Comparison of ENCODE assay signal across 8 mouse cellular contexts in genomic region chr5:120588569-120589094, GRCm38 (mm10). TPM values are rescaled to one million over a fixed set of nuclear protein-coding genes. Genes with fewer than 3 reads are reported as not detected.
DNase-seq lines count a peak whose midpoint lies in the region; ATAC-seq and TF ChIP-seq lines count a peak whose summit lies in the region.

TSS of gene Tpcn1 (minus strand) at chr5:120588673.
TSS of gene Iqcd (plus strand) at chr5:120589016.

- 1% methylated on average over 35 of the region's 35 CpGs for WGBS in cerebellum, adult 2 months
- under 1% methylated on average over 35 of the region's 35 CpGs for WGBS in hindbrain, embryonic 10.5 days
- WGBS in lung, postnatal 0 days = 0% methylated on average over 33 of the region's 35 CpGs

- peak within 1 kb of the TSS; percentile 97 for H3K4me2 ChIP-seq in lung, postnatal 0 days (replicated peaks; ENCODE audit: low read depth, low read length)

- TF ChIP-seq RAD21 in MEL (IDR thresholded peaks at IDR 0.05; ENCODE audit: low read depth, low read length) = no peak

- peak within 1 kb of the TSS; percentile 52 for H3K27ac ChIP-seq in MEL (ENCODE audit: control insufficient read depth, low read depth, low read length)
- H3K27ac ChIP-seq in cerebellum, adult 2 months (ENCODE audit: insufficient read depth, low read length) = peak within 1 kb of the TSS; percentile 79
- peak within 1 kb of the TSS; percentile 91 for H3K27ac ChIP-seq in hindbrain, embryonic 10.5 days
- peak within 1 kb of the TSS; percentile 77 for H3K27ac ChIP-seq in lung, postnatal 0 days (ENCODE audit: low read length)

- H3K4me1 ChIP-seq in MEL (ENCODE audit: control insufficient read depth in 1 of 2, insufficient read depth in 2 of 2, low read length in 2 of 2) = peaks cover 6 to 23% of the 10 kb centered on the region in 2 experiments
- H3K4me1 ChIP-seq in cerebellum, adult 2 months (ENCODE audit: control insufficient read depth, insufficient read depth, low read length) = peaks cover 12% of the 10 kb centered on the region; the same call in 1 of the 2 replicates
- H3K4me1 ChIP-seq in hindbrain, embryonic 10.5 days (replicated peaks) = peaks cover 42% of the 10 kb centered on the region
- peaks cover 11% of the 10 kb centered on the region; the same call in 1 of the 2 replicates for H3K4me1 ChIP-seq in lung, postnatal 0 days (ENCODE audit: insufficient read depth, low read depth, low read length)

- no peak for TF ChIP-seq EP300 in MEL (IDR thresholded peaks at IDR 0.05; ENCODE audit: low read depth in 1 of 2, low read length in 2 of 2)
- no peak for TF ChIP-seq EP300 in lung, postnatal 0 days (IDR thresholded peaks at IDR 0.05)

- no peaks in the 10 kb centered on the region for H3K27me3 ChIP-seq in MEL (ENCODE audit: control insufficient read depth in 1 of 2, insufficient read depth in 2 of 2, low read length in 2 of 2)
- no peaks in the 10 kb centered on the region for H3K27me3 ChIP-seq in cerebellum, adult 2 months (ENCODE audit: control insufficient read depth, insufficient read depth, low read length)
- H3K27me3 ChIP-seq in hindbrain, embryonic 10.5 days (ENCODE audit: insufficient read depth, poor library complexity, severe bottlenecking) = no peaks in the 10 kb centered on the region; the same call in 1 of the 2 replicates
- no peaks in the 10 kb centered on the region for H3K27me3 ChIP-seq in lung, postnatal 0 days (replicated peaks; ENCODE audit: insufficient read depth, low read length)

- TF ChIP-seq CTCF in MEL (IDR thresholded peaks at IDR 0.05 in 2 of 3, conservative IDR thresholded peaks at IDR 0.05 in 1 of 3; ENCODE audit: control insufficient read depth in 1 of 3, insufficient read depth in 1 of 3, low read depth in 2 of 3, low read length in 3 of 3, poor library complexity in 1 of 3, severe bottlenecking in 1 of 3) = no peak
- no peak for TF ChIP-seq CTCF in cerebellum, adult 2 months (IDR thresholded peaks at IDR 0.05; ENCODE audit: borderline replicate concordance, insufficient read depth, low read depth, low read length)
- peak; percentile 53 for TF ChIP-seq CTCF in lung, postnatal 0 days (IDR thresholded peaks at IDR 0.05)

- no peaks in the 10 kb centered on the region for H3K9me3 ChIP-seq in MEL (replicated peaks; ENCODE audit: insufficient read depth, low read length)
- H3K9me3 ChIP-seq in hindbrain, embryonic 10.5 days = no peaks in the 10 kb centered on the region
- H3K9me3 ChIP-seq in lung, postnatal 0 days (ENCODE audit: low read length) = no peaks in the 10 kb centered on the region

- peak; percentile 84 to 96; a peak in 3 of 4 replicates for TF ChIP-seq POLR2A in MEL (IDR thresholded peaks at IDR 0.05; ENCODE audit: control insufficient read depth in 1 of 2, insufficient read depth in 1 of 2, low read depth in 1 of 2, low read length in 2 of 2, poor library complexity in 1 of 2)
- peak; percentile 91; the same call in 1 of the 2 replicates for TF ChIP-seq POLR2A in cerebellum, adult 2 months (IDR thresholded peaks at IDR 0.05; ENCODE audit: borderline replicate concordance, insufficient read depth, low read length)

- H3K9ac ChIP-seq in MEL (ENCODE audit: control insufficient read depth, low read depth, low read length, poor library complexity, severe bottlenecking) = peak within 1 kb of the TSS; percentile 69
- H3K9ac ChIP-seq in lung, postnatal 0 days (replicated peaks; ENCODE audit: low read depth) = peak within 1 kb of the TSS; percentile 54

- peak; percentile 98 for DNase-seq in MEL (ENCODE audit: low read depth, low spot score)
- DNase-seq in cerebellum, adult 2 months = peak; percentile 99
- peak; percentile 100 for DNase-seq in forelimb bud, embryonic 11.5 days (ENCODE audit: low read depth, low spot score)
- DNase-seq in hindbrain, embryonic 10.5 days (ENCODE audit: low spot score) = peak; percentile 99
- DNase-seq in layer of hippocampus, adult 9-11 months = peak; percentile 100
- peak; percentile 100 for DNase-seq in lung, postnatal 0 days (ENCODE audit: low spot score)
- peak; percentile 98 for DNase-seq in ovary, postnatal 14 days (ENCODE audit: low spot score)
- peak; percentile 100 for DNase-seq in thymus, postnatal 14 days

- H3K4me3 ChIP-seq in MEL (ENCODE audit: control insufficient read depth in 1 of 2, insufficient read depth in 1 of 2, low read depth in 2 of 2, low read length in 2 of 2) = peak within 1 kb of the TSS; percentile 58 to 94
- peak within 1 kb of the TSS; percentile 95 for H3K4me3 ChIP-seq in cerebellum, adult 2 months (replicated peaks; ENCODE audit: insufficient read depth, low read depth, low read length)
- peak within 1 kb of the TSS; percentile 75 for H3K4me3 ChIP-seq in hindbrain, embryonic 10.5 days
- H3K4me3 ChIP-seq in lung, postnatal 0 days (ENCODE audit: low read depth, low read length) = peak within 1 kb of the TSS; percentile 69

- ATAC-seq in lung, postnatal 0 days = peak; percentile 97

- H3K79me2 ChIP-seq in MEL (ENCODE audit: control insufficient read depth, insufficient read depth, low read length, poor library complexity) = peaks cover 5% of the 10 kb centered on the region

- peaks cover 0 to 12% of the 10 kb centered on the region in 2 experiments; a peak in 2 of 4 replicates for H3K36me3 ChIP-seq in MEL (ENCODE audit: control insufficient read depth in 1 of 2, insufficient read depth in 2 of 2, low read length in 2 of 2)
- peaks cover 13% of the 10 kb centered on the region for H3K36me3 ChIP-seq in hindbrain, embryonic 10.5 days
- H3K36me3 ChIP-seq in lung, postnatal 0 days (ENCODE audit: insufficient read depth, low read length) = no peaks in the 10 kb centered on the region; the same call in 1 of the 2 replicates

TF ChIP-seq in MEL, 35 proteins besides CTCF, POLR2A, EP300 and RAD21:
- TF ChIP-seq ELF1 (IDR thresholded peaks at IDR 0.05; ENCODE audit: low read depth, low read length) (no peak), MXI1 (IDR thresholded peaks at IDR 0.05; ENCODE audit: low read depth, low read length) (peak; percentile 65), CHD2 (IDR thresholded peaks at IDR 0.05; ENCODE audit: low read length) (peak; percentile 86), ZMIZ1 (IDR thresholded peaks at IDR 0.05; ENCODE audit: low read depth, low read length) (peak; percentile 63; the same call in 1 of the 2 replicates), UBTF (IDR thresholded peaks at IDR 0.05; ENCODE audit: borderline replicate concordance, insufficient read depth, low read depth, low read length) (0 out of 2 replicates have a peak, but pooled peaks have one; percentile 5), USF1 (IDR thresholded peaks at IDR 0.05; ENCODE audit: low read depth, low read length) (no peak), CHD1 (IDR thresholded peaks at IDR 0.05; ENCODE audit: low read depth, low read length) (no peak), TAL1 (IDR thresholded peaks at IDR 0.05; ENCODE audit: low read length) (no peak), TBP (IDR thresholded peaks at IDR 0.05; ENCODE audit: low read depth, low read length) (peak; percentile 29; the same call in 1 of the 2 replicates), BHLHE40 (IDR thresholded peaks at IDR 0.05; ENCODE audit: borderline replicate concordance, low read depth, low read length) (no peak), MEF2A (IDR thresholded peaks at IDR 0.05; ENCODE audit: extremely low read depth, insufficient replicate concordance, low read depth, low read length, poor library complexity, severe bottlenecking) (no peak), MYB (IDR thresholded peaks at IDR 0.05; ENCODE audit: low read depth, low read length) (no peak), SIN3A (IDR thresholded peaks at IDR 0.05; ENCODE audit: low read length) (peak; percentile 30; the same call in 1 of the 2 replicates), MAX (IDR thresholded peaks at IDR 0.05; ENCODE audit: low read length) (no peak), ZNF384 (IDR thresholded peaks at IDR 0.05; ENCODE audit: low read depth, low read length) (no peak), MAZ (IDR thresholded peaks at IDR 0.05; ENCODE audit: low read depth, low read length) (peak; percentile 58), HCFC1 (IDR thresholded peaks at IDR 0.05; ENCODE audit: low read depth, low read length) (peak; percentile 74), POLR2AphosphoS2 (IDR thresholded peaks at IDR 0.05; ENCODE audit: low read length) (peak; percentile 42; the same call in 1 of the 2 replicates), ZKSCAN1 (IDR thresholded peaks at IDR 0.05; ENCODE audit: low read depth, low read length) (no peak), TCF12 (IDR thresholded peaks at IDR 0.05; ENCODE audit: low read depth, low read length) (peak; percentile 39; the same call in 1 of the 2 replicates), NRF1 (IDR thresholded peaks at IDR 0.05; ENCODE audit: insufficient read depth, low read depth, low read length, poor library complexity, severe bottlenecking) (peak; percentile 60)
TF ChIP-seq in MEL: peak in this region for 11.

RNA-seq across cellular contexts. Expression of gene Tpcn1, which starts in this region (rescaled TPM):
- total RNA-seq in MEL (2012; rRNA removed) = 11.0 and 11.3 TPM in 2 replicates
- 10 to 100 TPM in 1 of 2 experiments, not detected in 1; 43.2 TPM for polyA plus RNA-seq in MEL (2012; ENCODE audit: insufficient read depth in 1 of 2, insufficient read length in 2 of 2, low read depth in 1 of 2, low replicate concordance in 2 of 2, missing spikeins in 1 of 2)
- polyA plus RNA-seq in cerebellum, adult 2 months (2012; rRNA removed) = 47.3 and 56.6 TPM in 2 replicates
- polyA plus RNA-seq in hindbrain, embryonic 10.5 days (2016; fragmentation: Nextera tagmentation; extraction: Ambion mirVana) = 12.5 and 12.9 TPM in 2 replicates
- polyA plus RNA-seq in lung, postnatal 0 days (2015; fragmentation: Nextera tagmentation; extraction: Ambion mirVana) = 17.5 and 19.7 TPM in 2 replicates

RNA-seq across cellular contexts. Expression of gene Iqcd, which starts in this region (rescaled TPM):
- 0.62 and 1.1 TPM in 2 replicates for total RNA-seq in MEL (2012; rRNA removed)
- 1 to 10 TPM in 1 of 2 experiments, not detected in 1; 2.2 TPM for polyA plus RNA-seq in MEL (2012; ENCODE audit: insufficient read depth in 1 of 2, insufficient read length in 2 of 2, low read depth in 1 of 2, low replicate concordance in 2 of 2, missing spikeins in 1 of 2)
- 1.8 and 2.0 TPM in 2 replicates for polyA plus RNA-seq in cerebellum, adult 2 months (2012; rRNA removed)
- 1.3 and 2.8 TPM in 2 replicates for polyA plus RNA-seq in hindbrain, embryonic 10.5 days (2016; fragmentation: Nextera tagmentation; extraction: Ambion mirVana)
- polyA plus RNA-seq in lung, postnatal 0 days (2015; fragmentation: Nextera tagmentation; extraction: Ambion mirVana) = 1.7 and 2.0 TPM in 2 replicates

Comparison
In these comparisons a context has a peak if more than half of its experiments do, and no peak if none do; other contexts are left out.
1. Peak in every context shown above with its lines: DNase-seq, ATAC-seq, H3K4me3 ChIP-seq and H3K27ac ChIP-seq.